Mouse (Mus musculus): ENCODE measurements around the gene Gnpnat1.

The Gnpnat1 gene

GRCm38 (mm10) chr14:45403651-45404050 lies 1.1 kb downstream of the Gnpnat1 start:
- no peak for DNase-seq (ENCODE audit: low read depth, low spot score)

GRCm38 (mm10) chr14:45399836-45400235 lies 4.9 kb downstream of the Gnpnat1 start:
- no peak for DNase-seq (ENCODE audit: low read depth, low spot score)

- no peak for DNase-seq (ENCODE audit: low read depth, low spot score)
These were observed 15.5 kb downstream of the Gnpnat1 start for GRCm38 (mm10) chr14:45389194-45389593.

GRCm38 (mm10) chr14:45388345-45389181 lies 16.1 kb downstream of the Gnpnat1 start:
- DNase-seq (ENCODE audit: low read depth, low spot score) = peak; percentile 56

- no peak for DNase-seq (ENCODE audit: low read depth, low spot score)
These were observed 17.2 kb downstream of the Gnpnat1 start for GRCm38 (mm10) chr14:45387480-45387879.

- no peak for DNase-seq (ENCODE audit: low read depth, low spot score)
These were observed 19.1 kb downstream of the Gnpnat1 start for GRCm38 (mm10) chr14:45385596-45385995.

- DNase-seq (ENCODE audit: low read depth, low spot score) = no peak
These were observed 21.8 kb downstream of the Gnpnat1 start for GRCm38 (mm10) chr14:45382912-45383311.

GRCm38 (mm10) chr14:45380756-45381155 lies 24.0 kb downstream of the Gnpnat1 start:
- no peak for DNase-seq (ENCODE audit: low read depth, low spot score)

GRCm38 (mm10) chr14:45378771-45379170 lies 25.9 kb downstream of the Gnpnat1 start:
- no peak for DNase-seq (ENCODE audit: low read depth, low spot score)

GRCm38 (mm10) chr14:45365196-45365587 lies 39.5 kb downstream of the Gnpnat1 start:
- no peak for DNase-seq (ENCODE audit: low read depth, low spot score)

GRCm38 (mm10) chr14:45364211-45365195 lies 40.2 kb downstream of the Gnpnat1 start:
- no peak for DNase-seq (ENCODE audit: low read depth, low spot score)

GRCm38 (mm10) chr14:45350931-45351859 lies 53.5 kb downstream of the Gnpnat1 start, which contains the start of gene Styx:
Gene Styx (plus strand): TSS chr14:45351093.
- peak; percentile 74 for DNase-seq (ENCODE audit: low read depth, low spot score)

GRCm38 (mm10) chr14:45329589-45330181 lies 75.0 kb downstream of the Gnpnat1 start, which contains the start of gene Psmc6:
Gene Psmc6 (plus strand): TSS chr14:45329788.
- DNase-seq (ENCODE audit: low read depth, low spot score) = peak; percentile 83

- DNase-seq (ENCODE audit: low read depth, low spot score) = no peak
These were observed 75.6 kb downstream of the Gnpnat1 start for GRCm38 (mm10) chr14:45329018-45329588.

GRCm38 (mm10) chr14:45328072-45328713 lies 76.5 kb downstream of the Gnpnat1 start:
- no peak for DNase-seq (ENCODE audit: low read depth, low spot score)
